Mouse (Mus musculus) limb, embryonic 14.5 days (tissue): Measurements from ENCODE around the gene Ipcef1. TPM values are rescaled to one million over a fixed set of nuclear protein-coding genes. Genes with fewer than 3 reads are reported as not detected.

ENCODE experiments used
- ATAC-seq: fragments of 200-750 bp; cut with Nextera tagmentation; 2 replicates; pipeline ENCODE4 v1.8.0; 2017; ENCODE audit warnings: low read depth, moderate number of reproducible peaks, moderate TSS enrichment; ENCODE audit not compliant: low FRiP score
- DNase-seq: peaks from one replicate; pipeline ENCODE4 v3.0.0-alpha.2; 2015; ENCODE audit warnings: low spot score
- H3K27ac ChIP-seq: fragments of 300-500 bp; sonication (generic); replicated peaks from 2 replicates; pipeline ENCODE4 v1.5.1; 2014; ENCODE audit warnings: low read depth, mild to moderate bottlenecking, low read length, moderate library complexity, mixed read lengths
- H3K27me3 ChIP-seq: fragments of 300-500 bp; sonication (generic); 2 replicates; pipeline ENCODE4 v1.6.1; 2014; ENCODE audit warnings: low read length, mixed read lengths; ENCODE audit not compliant: control insufficient read depth, insufficient read depth
- H3K36me3 ChIP-seq: fragments of 300-500 bp; sonication (generic); 2 replicates; pipeline ENCODE4 v1.6.1; 2014; ENCODE audit warnings: mild to moderate bottlenecking, low read length, moderate library complexity, mixed read lengths; ENCODE audit not compliant: control insufficient read depth, insufficient read depth
- H3K4me1 ChIP-seq: fragments of 300-500 bp; sonication (generic); 2 replicates; pipeline ENCODE4 v1.6.1; 2014; ENCODE audit warnings: antibody characterized with exemption, low read length, mixed read lengths; ENCODE audit not compliant: control insufficient read depth, insufficient read depth
- H3K4me2 ChIP-seq: fragments of 300-500 bp; sonication (generic); replicated peaks from 2 replicates; pipeline ENCODE4 v1.6.1; 2014; ENCODE audit warnings: low read depth, mild to moderate bottlenecking, low read length, moderate library complexity; ENCODE audit not compliant: severe bottlenecking
- H3K4me3 ChIP-seq: fragments of 300-500 bp; sonication (generic); replicated peaks from 2 replicates; pipeline ENCODE4 v1.5.1; 2014; ENCODE audit warnings: low read length
- H3K9ac ChIP-seq: fragments of 300-500 bp; sonication (generic); 2 replicates; pipeline ENCODE4 v1.6.1; 2014; ENCODE audit warnings: mild to moderate bottlenecking, low read depth, low read length, moderate library complexity; ENCODE audit not compliant: severe bottlenecking
- H3K9me3 ChIP-seq: fragments of 300-500 bp; sonication (generic); 2 replicates; pipeline ENCODE4 v1.6.1; 2016; ENCODE audit warnings: low read length; ENCODE audit not compliant: control insufficient read depth
- POLR2A ChIP-seq: fragments of 200-500 bp; IDR thresholded peaks from 2 replicates; pipeline ENCODE4 v1.8.0; 2012; ENCODE audit warnings: inconsistent platforms, mild to moderate bottlenecking, moderate library complexity, borderline replicate concordance; ENCODE audit not compliant: insufficient read depth, insufficient read length; ENCODE audit errors: extremely low read depth
- whole genome bisulfite sequencing: fragments of 180-500 bp; shearing (Covaris S2); extraction: QIAGEN DNeasy Blood & Tissue Kit; methylation state at CpG from one replicate; pipeline ENCODE4 v1.1.7; 2014; 5-methylcytosine and 5-hydroxymethylcytosine counted together
- polyA plus RNA-seq, 2 experiments: library from polyadenylated mRNA; depleted of rRNA in 1 of 2; stranded (reverse) in 1 of 2; unstranded in 1 of 2; fragments of >200 nt; fragmentation: Nextera tagmentation in 1 of 2; extraction: Ambion mirVana in 1 of 2; gene quantifications; 2 replicates each; pipeline versions ENCODE4 v1.2.1 to v1.2.3; 2012 to 2014

Gene Ipcef1
- polyA plus RNA-seq, 2 experiments = 0.18 to 0.36 TPM

- no peak overlapping the region for H3K27ac ChIP-seq
- H3K4me3 ChIP-seq = no peak overlapping the region
- TF ChIP-seq POLR2A = no peak
- no peaks in the 10 kb centered on the region for H3K4me1 ChIP-seq
- H3K36me3 ChIP-seq = no peaks in the 10 kb centered on the region
- no peak overlapping the region for H3K9ac ChIP-seq
- DNase-seq (no peak), ATAC-seq (no peak)
- H3K27me3 ChIP-seq = no peaks in the 10 kb centered on the region
- no peaks in the 10 kb centered on the region for H3K9me3 ChIP-seq
- no peak overlapping the region for H3K4me2 ChIP-seq
These were observed 11.2 kb downstream of the Ipcef1 start for GRCm38 (mm10) chr10:7041032-7041431.

GRCm38 (mm10) chr10:7037194-7037593 is 15.1 kb downstream of the Ipcef1 start:
- no peak overlapping the region for H3K27ac ChIP-seq
- H3K4me3 ChIP-seq = no peak overlapping the region
- no peak for TF ChIP-seq POLR2A
- H3K27me3 ChIP-seq = no peaks in the 10 kb centered on the region
- H3K9ac ChIP-seq = no peak overlapping the region
- WGBS = 96% methylated on average over 5 of the region's 5 CpGs
- ATAC-seq (no peak), DNase-seq (no peak)
- no peaks in the 10 kb centered on the region for H3K9me3 ChIP-seq
- no peaks in the 10 kb centered on the region for H3K36me3 ChIP-seq
- H3K4me2 ChIP-seq = no peak overlapping the region
- H3K4me1 ChIP-seq = no peaks in the 10 kb centered on the region

GRCm38 (mm10) chr10:7035547-7035946 is 16.7 kb downstream of the Ipcef1 start:
- H3K9me3 ChIP-seq = no peaks in the 10 kb centered on the region

GRCm38 (mm10) chr10:7033459-7033858 is 18.8 kb downstream of the Ipcef1 start:
- ATAC-seq (no peak), DNase-seq (no peak)
- Histone ChIP-seq H3K4me3 (no peak overlapping the region), H3K27ac (no peak overlapping the region), H3K4me1 (no peaks in the 10 kb centered on the region), H3K9ac (no peak overlapping the region), H3K4me2 (no peak overlapping the region), H3K27me3 (no peaks in the 10 kb centered on the region), H3K9me3 (no peaks in the 10 kb centered on the region), H3K36me3 (no peaks in the 10 kb centered on the region)
- no peak for TF ChIP-seq POLR2A
- 93% methylated on average over 2 of the region's 2 CpGs for WGBS

More at GRCm38 (mm10) chr10:7035547-7035946, 16.7 kb downstream of the Ipcef1 start:
- DNase-seq (no peak), ATAC-seq (no peak)
- Histone ChIP-seq H3K4me3 (no peak overlapping the region), H3K9ac (no peak overlapping the region), H3K4me2 (no peak overlapping the region), H3K27me3 (no peaks in the 10 kb centered on the region), H3K4me1 (no peaks in the 10 kb centered on the region), H3K36me3 (no peaks in the 10 kb centered on the region), H3K27ac (no peak overlapping the region)
- 75% methylated on average over 12 of the region's 12 CpGs for WGBS
- TF ChIP-seq POLR2A = no peak

GRCm38 (mm10) chr10:7025028-7025427 is 27.2 kb downstream of the Ipcef1 start:
- no peak overlapping the region for H3K4me2 ChIP-seq
- no peak for TF ChIP-seq POLR2A
- no peak overlapping the region for H3K9ac ChIP-seq
- H3K27ac ChIP-seq = no peak overlapping the region
- no peaks in the 10 kb centered on the region for H3K4me1 ChIP-seq
- H3K9me3 ChIP-seq = no peaks in the 10 kb centered on the region
- WGBS = 78% methylated on average over 1 of the region's 1 CpGs
- DNase-seq (no peak), ATAC-seq (no peak)
- no peaks in the 10 kb centered on the region for H3K36me3 ChIP-seq
- no peaks in the 10 kb centered on the region for H3K27me3 ChIP-seq
- H3K4me3 ChIP-seq = no peak overlapping the region

- no peaks in the 10 kb centered on the region for H3K9me3 ChIP-seq
- no peaks in the 10 kb centered on the region for H3K4me1 ChIP-seq
- H3K4me2 ChIP-seq = no peak overlapping the region
- no peak for TF ChIP-seq POLR2A
- ATAC-seq = peak; percentile 78; the same call in 1 of the 2 replicates
- H3K4me3 ChIP-seq = no peak overlapping the region
- 90% methylated on average over 9 of the region's 9 CpGs for WGBS
- no peak overlapping the region for H3K9ac ChIP-seq
- H3K27me3 ChIP-seq = no peaks in the 10 kb centered on the region
- no peak overlapping the region for H3K27ac ChIP-seq
- DNase-seq = no peak
- H3K36me3 ChIP-seq = no peaks in the 10 kb centered on the region
These were observed 31.7 kb downstream of the Ipcef1 start for GRCm38 (mm10) chr10:7020551-7020950.
